Mouse (Mus musculus): ENCODE data around the gene Rbms1. TPM values are rescaled to one million over a fixed set of nuclear protein-coding genes. Genes with fewer than 3 reads are reported as not detected.

Gene Rbms1
- total RNA-seq, 1 experiment from 2014 or later = 91.2 TPM

DNA sequence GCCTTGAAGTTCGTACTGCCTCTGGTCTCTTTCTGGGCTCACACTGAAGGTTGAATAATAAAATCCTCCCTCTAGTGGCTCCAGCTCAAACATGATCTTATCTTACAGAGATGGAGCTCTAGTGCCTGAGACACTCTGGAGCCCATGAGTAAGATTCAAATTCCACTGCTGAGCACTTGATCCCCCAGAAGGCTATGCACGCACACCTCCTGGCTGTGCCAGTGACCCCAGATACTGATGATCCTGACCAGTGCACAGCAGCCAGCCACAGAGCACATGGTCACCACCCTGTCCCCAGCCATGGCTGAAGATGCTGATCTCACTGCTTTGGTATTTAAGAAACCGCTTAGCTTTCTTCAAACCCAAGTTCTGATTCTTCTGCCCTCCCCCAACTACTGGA lies 215.4 kb downstream of the Rbms1 start:
- no peak for ATAC-seq (replicated peaks; ENCODE audit: insufficient number of reproducible peaks, low FRiP score, low TSS enrichment, poor library complexity, severe bottlenecking)

DNA sequence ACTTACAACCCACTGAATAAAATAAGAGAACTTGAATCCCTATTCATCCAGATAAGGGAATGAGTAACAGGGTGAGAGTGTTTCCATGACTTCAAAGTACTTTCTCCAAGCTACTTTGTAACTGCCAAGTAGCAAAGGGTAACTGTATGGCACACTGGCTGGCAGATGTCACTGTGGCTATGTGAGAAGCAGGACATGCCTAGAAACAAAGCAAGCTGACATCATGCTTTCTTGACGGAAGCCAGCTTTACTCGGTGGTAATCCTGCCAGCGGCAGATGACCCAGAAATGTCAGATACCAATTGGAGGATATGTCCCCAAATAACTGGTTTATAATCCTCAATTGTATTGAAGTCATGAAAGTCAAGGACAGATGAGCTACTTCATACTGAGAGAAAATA lies 218.3 kb downstream of the Rbms1 start:
- no peak for ATAC-seq (replicated peaks; ENCODE audit: insufficient number of reproducible peaks, low FRiP score, low TSS enrichment, poor library complexity, severe bottlenecking)

DNA sequence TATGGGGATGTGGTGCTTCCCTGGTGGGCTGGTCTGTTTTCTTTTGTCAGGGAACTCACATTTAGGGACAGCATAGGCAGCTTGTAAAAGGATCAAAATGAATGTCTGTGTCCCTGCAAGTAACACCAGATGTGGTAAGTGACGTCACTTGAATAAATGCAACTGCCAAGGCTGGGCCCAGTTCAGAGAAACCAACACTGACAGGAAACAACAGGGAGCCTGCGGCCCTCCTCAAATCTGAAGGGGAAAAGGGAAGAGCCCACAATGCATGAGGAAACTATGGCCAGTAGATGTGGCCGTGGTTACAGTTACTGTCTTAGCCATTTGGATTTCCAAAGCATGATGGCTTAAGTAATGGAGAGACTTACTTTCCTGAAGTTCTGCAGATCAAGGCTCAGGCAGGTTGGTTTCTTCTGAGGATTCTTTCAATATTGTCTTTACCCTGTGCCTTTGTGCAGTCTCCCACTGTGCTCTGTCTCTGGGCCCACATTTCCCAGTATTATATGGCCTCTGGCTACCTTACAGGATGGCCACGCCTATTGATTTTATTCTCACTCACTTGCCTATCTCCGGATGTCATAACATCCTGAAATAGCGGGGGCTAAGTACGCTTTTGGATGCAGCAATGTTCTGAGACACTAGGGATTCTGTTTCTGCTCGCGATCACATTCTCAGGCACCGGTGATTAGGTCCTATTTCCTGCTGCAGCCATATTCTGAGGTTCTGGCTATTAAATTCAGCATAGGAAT lies 223.4 kb downstream of the Rbms1 start:
- no peak for ATAC-seq (replicated peaks; ENCODE audit: insufficient number of reproducible peaks, low FRiP score, low TSS enrichment, poor library complexity, severe bottlenecking)

DNA sequence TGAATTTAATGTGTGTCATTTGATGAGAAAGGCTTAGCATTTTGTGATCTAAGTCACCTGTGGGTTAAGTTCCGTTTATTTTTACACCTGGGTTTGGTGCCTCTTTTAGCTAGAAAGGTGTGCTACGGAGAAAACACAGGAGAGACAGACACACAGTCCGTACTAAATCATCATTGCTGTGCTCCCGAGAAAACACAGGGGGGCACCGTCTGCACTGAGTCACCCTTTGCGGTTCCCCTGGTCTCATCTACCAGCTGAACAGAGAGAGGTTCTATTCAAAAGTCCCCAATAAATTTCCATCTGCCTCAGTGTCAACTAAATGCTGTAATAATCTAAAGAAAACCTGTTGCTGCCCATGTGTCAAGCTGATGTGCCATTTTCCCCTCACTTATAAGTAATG lies 232.1 kb downstream of the Rbms1 start:
- no peak for ATAC-seq (replicated peaks; ENCODE audit: insufficient number of reproducible peaks, low FRiP score, low TSS enrichment, poor library complexity, severe bottlenecking)

DNA sequence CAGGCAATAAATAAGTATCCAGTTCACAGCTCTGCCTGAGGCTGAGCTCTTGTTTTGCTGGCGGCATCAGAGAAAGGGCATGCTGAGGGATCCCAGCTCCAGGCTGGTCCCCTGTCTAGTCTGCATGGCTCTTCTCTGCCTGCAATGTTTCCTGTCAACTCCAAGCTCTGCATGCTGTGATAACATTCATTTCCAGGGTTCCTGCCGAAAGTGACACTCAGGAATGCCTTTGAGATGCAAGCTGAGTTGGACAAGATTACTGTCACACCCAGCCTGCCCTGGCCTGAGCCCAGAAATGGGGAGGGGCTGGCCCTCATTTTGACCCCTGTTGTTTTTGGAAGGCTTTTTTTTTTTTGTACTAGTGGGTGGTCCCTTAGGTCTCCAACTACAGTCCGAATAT lies 233.0 kb downstream of the Rbms1 start:
- ATAC-seq (replicated peaks; ENCODE audit: insufficient number of reproducible peaks, low FRiP score, low TSS enrichment, poor library complexity, severe bottlenecking) = no peak

DNA sequence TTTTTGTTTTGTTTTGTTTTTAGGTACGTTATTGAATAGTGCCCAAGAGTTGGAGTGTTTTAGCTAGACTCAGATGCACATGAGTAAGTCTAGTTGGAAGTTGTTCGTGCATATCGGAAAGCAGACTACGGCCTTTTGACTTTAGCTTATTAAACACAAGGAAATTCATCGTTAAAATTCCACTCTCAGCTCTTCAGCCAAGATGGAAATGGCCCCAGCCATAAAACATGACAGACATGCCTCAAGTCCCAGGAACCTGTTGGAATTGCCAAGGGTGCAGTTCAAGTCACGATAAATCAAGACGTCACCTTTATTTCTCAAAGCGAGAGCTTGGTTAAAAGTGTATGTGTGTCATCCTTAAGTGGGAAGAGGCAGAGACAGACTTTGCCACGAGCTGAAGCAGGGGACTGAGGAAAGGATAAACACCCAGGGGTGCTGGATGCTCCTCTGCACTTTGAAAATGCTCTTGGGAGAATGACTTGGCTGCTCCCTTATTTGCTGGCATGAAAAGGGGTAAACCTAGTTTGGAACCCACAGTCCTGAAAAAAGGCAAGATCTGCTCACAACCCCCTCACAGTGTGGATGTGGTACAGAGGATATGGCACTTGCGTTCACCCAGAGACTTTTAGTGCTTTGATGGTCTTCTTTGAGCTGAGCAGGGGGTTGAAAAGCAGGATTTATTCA lies 233.9 kb downstream of the Rbms1 start:
- ATAC-seq (replicated peaks; ENCODE audit: insufficient number of reproducible peaks, low FRiP score, low TSS enrichment, poor library complexity, severe bottlenecking) = no peak

DNA sequence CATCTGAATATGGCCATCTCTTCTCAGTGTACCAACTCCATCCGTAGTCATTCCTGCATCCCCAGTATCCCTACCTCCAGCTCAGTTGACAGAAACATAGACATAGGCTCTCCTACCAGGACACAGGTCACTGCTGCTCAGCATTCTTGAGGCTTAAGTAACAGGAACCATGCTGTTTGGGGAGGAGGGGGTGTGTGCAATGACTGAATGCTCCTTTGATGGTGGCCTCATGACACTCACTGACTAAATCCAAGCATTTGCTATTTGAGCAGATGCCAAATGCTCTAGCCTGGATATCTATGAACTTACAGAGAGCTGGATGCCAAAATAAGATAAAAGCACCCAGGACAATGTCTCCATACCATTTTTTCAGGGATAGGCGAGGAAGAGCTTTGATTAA lies 238.3 kb downstream of the Rbms1 start:
- no peak for ATAC-seq (replicated peaks; ENCODE audit: insufficient number of reproducible peaks, low FRiP score, low TSS enrichment, poor library complexity, severe bottlenecking)

DNA sequence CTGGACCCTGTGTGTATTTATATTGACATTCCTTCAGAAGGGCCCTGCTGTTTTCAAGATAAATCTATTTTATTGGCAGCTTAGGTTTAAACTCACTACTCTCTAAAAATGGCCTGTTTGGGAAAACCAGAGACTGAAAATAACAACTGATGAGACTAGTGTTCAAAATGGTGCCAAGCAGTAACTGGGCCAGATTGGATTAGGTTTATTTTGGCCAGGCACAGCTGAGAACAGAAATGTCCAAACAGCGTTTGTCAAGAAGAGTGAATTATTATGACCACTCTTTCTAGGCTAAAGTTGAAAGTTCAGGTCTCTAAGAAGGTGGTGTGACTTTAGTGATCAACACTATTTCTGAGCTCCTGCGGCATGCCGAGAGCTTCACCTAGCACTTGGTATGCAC lies 240.0 kb downstream of the Rbms1 start:
- no peak for ATAC-seq (replicated peaks; ENCODE audit: insufficient number of reproducible peaks, low FRiP score, low TSS enrichment, poor library complexity, severe bottlenecking)

DNA sequence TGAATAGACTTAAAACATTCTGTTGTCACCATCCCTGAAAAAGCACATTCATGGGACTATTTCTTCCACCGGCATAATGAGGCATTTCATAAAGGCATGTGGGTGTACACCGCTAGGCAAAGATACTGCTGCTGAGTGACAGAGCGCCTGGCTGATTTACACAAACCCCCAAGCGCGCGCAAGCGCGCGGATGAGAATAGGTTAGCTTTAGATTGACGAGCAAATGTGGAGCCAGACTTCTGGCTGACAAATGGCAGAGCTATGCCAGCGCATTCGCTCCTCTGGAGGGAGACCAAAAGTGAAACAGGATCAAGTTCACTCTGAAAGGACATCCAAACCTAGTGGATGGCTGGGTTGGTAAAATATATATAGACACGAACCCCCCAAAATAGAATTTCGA lies 240.5 kb downstream of the Rbms1 start, which contains the start of gene Itgb6:
TSS of gene Itgb6 (minus strand) at position 130 of the 400 bp plus-strand sequence.
- ATAC-seq (replicated peaks; ENCODE audit: insufficient number of reproducible peaks, low FRiP score, low TSS enrichment, poor library complexity, severe bottlenecking) = no peak

DNA sequence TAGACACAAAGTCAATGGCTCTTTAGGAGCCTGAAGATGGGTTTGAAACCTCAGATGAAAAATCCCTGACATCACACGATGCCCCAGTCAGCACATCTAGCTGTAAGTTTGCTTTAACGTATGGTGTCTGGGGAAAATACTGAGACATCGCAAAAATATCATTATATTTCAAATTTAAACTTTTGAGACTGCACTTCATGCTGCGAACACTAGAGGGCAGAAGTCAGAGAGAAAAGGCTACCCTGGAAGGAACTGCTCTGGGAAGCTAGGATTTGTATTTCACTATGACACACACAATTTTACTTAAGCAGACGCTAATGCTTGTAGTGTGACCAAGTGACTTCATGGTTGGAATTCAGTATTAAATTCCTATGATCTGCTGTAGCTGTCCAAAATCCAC lies 242.1 kb downstream of the Rbms1 start:
- ATAC-seq (replicated peaks; ENCODE audit: insufficient number of reproducible peaks, low FRiP score, low TSS enrichment, poor library complexity, severe bottlenecking) = no peak

DNA sequence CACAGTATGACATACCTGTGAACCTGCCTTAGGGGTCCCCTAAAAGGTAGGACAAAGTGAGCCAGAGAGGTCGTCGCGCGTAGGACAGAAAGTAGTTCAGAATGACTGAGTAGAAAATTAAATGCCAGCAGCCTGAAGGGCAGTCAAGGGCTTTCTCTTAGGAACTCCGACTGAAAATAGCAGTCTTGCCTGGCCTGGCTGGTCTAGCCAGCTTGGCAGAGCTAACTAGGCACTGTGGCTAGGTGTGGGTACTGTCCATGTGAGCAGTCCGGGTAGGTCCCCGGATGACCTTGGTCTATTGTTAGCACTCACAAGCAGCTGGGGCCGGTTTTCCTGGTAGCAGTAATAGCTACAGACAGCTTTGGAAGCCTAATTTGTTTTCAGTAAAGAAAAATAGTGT lies 242.8 kb downstream of the Rbms1 start:
- no peak for ATAC-seq (replicated peaks; ENCODE audit: insufficient number of reproducible peaks, low FRiP score, low TSS enrichment, poor library complexity, severe bottlenecking)

DNA sequence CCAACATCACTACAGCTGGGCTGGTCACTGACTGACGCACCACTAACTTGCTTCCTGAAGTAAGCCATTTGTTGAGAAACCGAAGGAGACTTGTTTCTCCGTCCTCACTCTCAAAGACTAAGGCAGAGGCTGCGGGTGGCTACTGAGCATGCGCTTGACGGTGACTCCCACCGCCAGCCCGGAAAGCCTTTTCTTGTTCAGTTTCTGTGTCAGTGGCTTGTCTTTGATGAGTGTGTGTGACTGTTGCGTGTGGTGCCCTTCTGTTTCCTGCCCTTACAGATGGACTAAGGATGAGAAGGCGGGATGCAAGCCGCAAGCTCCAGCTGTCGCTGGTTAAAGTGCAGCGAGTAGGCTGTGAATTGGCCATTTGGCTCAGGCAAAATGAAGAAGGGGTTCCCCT lies 245.6 kb downstream of the Rbms1 start:
- ATAC-seq (replicated peaks; ENCODE audit: insufficient number of reproducible peaks, low FRiP score, low TSS enrichment, poor library complexity, severe bottlenecking) = no peak

DNA sequence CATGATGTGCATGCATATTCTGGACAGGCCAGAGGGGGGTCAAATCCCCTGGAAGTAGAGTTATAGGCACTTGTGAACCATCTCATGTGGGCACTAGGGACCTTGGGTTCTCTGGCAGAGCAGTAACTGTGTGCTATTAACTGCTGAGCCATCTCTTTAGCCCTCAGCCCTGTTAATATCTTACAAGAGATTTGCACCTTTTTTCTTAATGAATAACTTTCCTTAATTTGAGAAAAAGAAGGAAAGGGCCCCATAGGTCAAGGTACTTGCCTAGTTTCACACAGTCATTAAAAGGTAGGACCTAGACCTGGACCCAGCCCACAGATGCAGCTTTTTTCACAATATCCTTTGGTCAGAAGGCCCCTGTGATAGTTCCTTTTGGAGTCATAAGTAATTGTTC lies 246.4 kb downstream of the Rbms1 start:
- ATAC-seq (replicated peaks; ENCODE audit: insufficient number of reproducible peaks, low FRiP score, low TSS enrichment, poor library complexity, severe bottlenecking) = no peak

DNA sequence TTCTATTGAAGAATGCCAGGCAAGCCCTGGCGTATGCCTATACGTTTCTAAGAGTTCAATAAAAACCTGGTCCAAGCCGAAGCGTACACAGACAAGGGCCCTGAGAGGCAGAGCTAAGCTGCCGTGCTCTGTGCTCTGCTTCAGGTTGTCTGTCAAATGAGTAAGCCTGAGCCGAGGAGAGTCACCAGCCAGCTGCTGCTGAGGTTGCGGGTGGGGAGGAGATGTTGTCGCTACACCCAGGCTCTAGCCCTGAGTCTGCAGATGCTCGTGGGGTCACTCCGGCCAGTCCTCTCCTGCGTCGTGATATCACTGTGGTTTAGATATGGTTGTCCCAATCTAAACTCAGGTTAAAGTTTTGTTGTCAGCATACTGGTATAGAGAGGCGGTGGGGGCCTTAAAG lies 247.2 kb downstream of the Rbms1 start:
- no peak for ATAC-seq (replicated peaks; ENCODE audit: insufficient number of reproducible peaks, low FRiP score, low TSS enrichment, poor library complexity, severe bottlenecking)

DNA sequence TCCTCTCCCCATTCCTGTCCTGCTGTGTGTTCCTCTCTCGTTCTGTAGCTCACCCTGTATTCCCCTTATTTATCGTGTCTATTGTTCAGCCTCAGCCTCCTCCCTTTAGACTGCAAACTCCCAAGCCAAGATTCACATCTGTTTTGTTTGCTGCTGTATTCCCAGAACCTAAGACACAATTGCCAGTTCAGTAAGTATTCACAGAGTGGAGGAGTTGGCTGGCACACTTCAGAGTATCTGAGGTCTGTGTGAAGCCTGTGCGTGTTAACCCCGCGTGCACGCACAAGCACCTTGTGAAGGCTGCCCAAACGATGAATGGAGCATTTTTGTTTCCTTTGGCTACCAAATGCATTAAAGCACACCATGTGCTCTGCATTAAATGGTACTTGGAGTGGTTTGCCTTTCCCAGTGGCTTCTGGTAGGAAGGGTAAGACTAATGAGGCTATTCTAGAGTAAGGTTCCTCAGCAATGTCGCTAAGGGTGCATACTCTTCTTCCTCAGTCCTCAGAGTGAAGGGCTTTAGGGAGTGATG lies 248.0 kb downstream of the Rbms1 start:
- ATAC-seq (replicated peaks; ENCODE audit: insufficient number of reproducible peaks, low FRiP score, low TSS enrichment, poor library complexity, severe bottlenecking) = no peak

DNA sequence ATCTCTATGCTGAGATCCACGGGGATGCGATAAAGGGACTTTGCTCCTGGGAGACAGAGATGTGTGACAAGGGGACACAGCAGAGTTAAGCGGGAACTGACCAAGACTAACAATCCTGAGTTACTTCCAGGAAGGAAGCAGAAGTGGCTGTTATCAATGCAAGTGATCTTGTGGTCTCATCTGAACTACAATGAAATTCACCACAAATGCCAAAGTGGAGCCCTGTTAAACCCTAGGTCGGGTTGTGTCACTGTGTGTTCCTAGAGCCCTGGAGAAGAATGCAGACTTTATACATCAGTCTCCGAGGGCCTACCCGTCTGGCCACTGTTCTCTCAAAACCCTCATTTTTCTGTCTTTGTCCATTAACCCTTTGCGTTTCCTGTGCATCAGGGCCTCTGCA lies 248.5 kb downstream of the Rbms1 start:
- no peak for ATAC-seq (replicated peaks; ENCODE audit: insufficient number of reproducible peaks, low FRiP score, low TSS enrichment, poor library complexity, severe bottlenecking)

DNA sequence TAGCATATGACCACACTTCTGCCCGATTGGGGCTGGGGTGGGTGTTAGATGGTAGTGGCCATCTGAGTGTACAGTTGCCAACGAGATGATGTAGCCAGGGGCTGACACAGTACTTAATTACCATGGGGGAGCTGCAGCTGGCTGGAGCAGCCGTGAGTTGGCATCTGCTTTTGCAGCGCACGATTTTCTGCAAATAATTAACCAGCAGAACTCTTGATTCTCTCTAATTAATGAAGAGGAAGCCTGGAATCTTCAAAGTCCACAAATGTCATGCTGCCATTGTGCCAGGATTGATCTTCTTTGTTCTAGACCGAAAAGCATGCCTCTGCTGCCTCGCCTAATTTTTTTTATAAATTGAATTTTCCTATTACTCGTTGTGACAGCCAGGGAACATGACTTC lies 249.1 kb downstream of the Rbms1 start:
- ATAC-seq (replicated peaks; ENCODE audit: insufficient number of reproducible peaks, low FRiP score, low TSS enrichment, poor library complexity, severe bottlenecking) = no peak

DNA sequence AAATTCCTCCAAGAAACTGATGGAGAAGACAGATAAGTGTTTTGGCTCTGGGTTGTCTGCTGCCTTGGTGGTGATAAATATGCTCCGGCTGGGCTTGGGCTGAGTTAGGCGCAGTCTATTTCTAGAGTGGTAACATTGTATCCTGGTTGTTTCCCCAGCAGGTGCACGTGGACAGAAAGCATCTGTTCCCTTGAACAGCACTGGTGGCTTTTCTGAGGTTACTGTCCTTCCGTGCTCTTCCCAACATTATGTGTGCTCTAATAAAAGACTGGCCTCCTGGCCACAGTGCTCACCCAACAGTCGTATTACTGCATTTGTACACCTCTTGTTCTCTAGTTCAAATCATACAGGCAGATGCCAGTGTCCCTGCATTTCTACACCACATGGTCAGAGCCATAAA lies 250.1 kb downstream of the Rbms1 start:
- ATAC-seq (replicated peaks; ENCODE audit: insufficient number of reproducible peaks, low FRiP score, low TSS enrichment, poor library complexity, severe bottlenecking) = no peak

DNA sequence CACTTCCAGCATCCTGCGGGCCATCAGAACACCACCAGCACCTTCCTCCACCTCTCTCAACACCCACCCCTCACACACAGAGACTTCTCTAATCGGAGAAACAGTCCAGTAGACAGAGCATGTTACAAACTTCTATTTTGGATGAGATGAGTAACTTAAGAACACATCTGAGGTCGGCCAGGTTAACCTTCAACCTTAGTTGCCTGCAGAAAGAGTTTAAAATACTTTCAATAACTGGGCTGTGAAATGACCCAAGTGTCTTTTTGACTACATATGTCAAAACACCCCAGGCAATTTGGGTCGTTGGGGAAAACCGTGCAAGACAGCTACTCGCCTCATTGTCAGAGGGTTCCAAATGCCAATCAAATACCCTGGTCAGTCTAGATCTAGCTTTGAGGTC lies 250.5 kb downstream of the Rbms1 start:
- ATAC-seq (replicated peaks; ENCODE audit: insufficient number of reproducible peaks, low FRiP score, low TSS enrichment, poor library complexity, severe bottlenecking) = no peak
